Mouse (Mus musculus) thymus, postnatal 0 days (tissue): ENCODE measurements around the gene Hamp2. TPM values are rescaled to one million over a fixed set of nuclear protein-coding genes. Genes with fewer than 3 reads are reported as not detected.
"Not testable (repeated sequence)": the region's sequence is repeated elsewhere in the genome, so short reads cannot be mapped to it uniquely, and the experiment has no call there.

Source experiments
- DNase-seq: peaks from one replicate; pipeline ENCODE4 v3.0.0-alpha.2; 2015; ENCODE audit warnings: low spot score
- polyA plus RNA-seq: library from polyadenylated mRNA; unstranded; fragments of >200 nt; fragmentation: Nextera tagmentation; extraction: Ambion mirVana; gene quantifications from 2 replicates; pipeline ENCODE4 v1.2.1, GENCODE M21; 2015

Gene Hamp2
- polyA plus RNA-seq, 1 experiment from 2014 or later: 2.1 TPM

- no peak for DNase-seq
Observed at GRCm38 (mm10) chr7:30954036-30954435, 29.6 kb upstream of the Hamp2 start.

- no peak for DNase-seq
Observed at GRCm38 (mm10) chr7:30953459-30953858, 29.0 kb upstream of the Hamp2 start.

- no peak for DNase-seq
Observed at GRCm38 (mm10) chr7:30952441-30953265, 28.2 kb upstream of the Hamp2 start.

GRCm38 (mm10) chr7:30949902-30950301 lies 25.4 kb upstream of the Hamp2 start:
- DNase-seq: not testable (repeated sequence)

GRCm38 (mm10) chr7:30945876-30946275 lies 21.4 kb upstream of the Hamp2 start:
- DNase-seq: no peak

GRCm38 (mm10) chr7:30945466-30945865 lies 21.0 kb upstream of the Hamp2 start:
- not testable (repeated sequence) for DNase-seq

- DNase-seq: not testable (repeated sequence)
Observed at GRCm38 (mm10) chr7:30944706-30945105, 20.2 kb upstream of the Hamp2 start.

- DNase-seq: no peak
Observed at GRCm38 (mm10) chr7:30943909-30944635, 19.6 kb upstream of the Hamp2 start, which contains the start of gene Hamp. Gene Hamp, minus strand, starts transcription at chr7:30944032.

- not testable (repeated sequence) for DNase-seq
Observed at GRCm38 (mm10) chr7:30942365-30942764, 17.9 kb upstream of the Hamp2 start.

- DNase-seq: not testable (repeated sequence)
Observed at GRCm38 (mm10) chr7:30940070-30940469, 15.6 kb upstream of the Hamp2 start.

- not testable (repeated sequence) for DNase-seq
Observed at GRCm38 (mm10) chr7:30935422-30936099, 11.1 kb upstream of the Hamp2 start.

- no peak for DNase-seq
Observed at GRCm38 (mm10) chr7:30924071-30924470, 410 bp downstream of the Hamp2 start.

GRCm38 (mm10) chr7:30922490-30922889 lies 2.0 kb downstream of the Hamp2 start:
- not testable (repeated sequence) for DNase-seq

- peak; percentile 12 for DNase-seq
Observed at GRCm38 (mm10) chr7:30920217-30920616, 4.3 kb downstream of the Hamp2 start.

GRCm38 (mm10) chr7:30917219-30917618 lies 7.3 kb downstream of the Hamp2 start:
- no peak for DNase-seq

- no peak for DNase-seq
Observed at GRCm38 (mm10) chr7:30916713-30917112, 7.8 kb downstream of the Hamp2 start.

- no peak for DNase-seq
Observed at GRCm38 (mm10) chr7:30914732-30915131, 9.7 kb downstream of the Hamp2 start, which contains the start of gene Mag. Gene Mag, minus strand, starts transcription at chr7:30914873.

- DNase-seq: no peak
Observed at GRCm38 (mm10) chr7:30909773-30910172, 14.7 kb downstream of the Hamp2 start.

- no peak for DNase-seq
Observed at GRCm38 (mm10) chr7:30908992-30909431, 15.5 kb downstream of the Hamp2 start.

- DNase-seq: no peak
Observed at GRCm38 (mm10) chr7:30908277-30908991, 16.0 kb downstream of the Hamp2 start.

- DNase-seq: peak; percentile 11
Observed at GRCm38 (mm10) chr7:30904042-30904441, 20.4 kb downstream of the Hamp2 start.
